Mouse (Mus musculus) hindbrain, embryonic 15.5 days (tissue): ENCODE results near the gene Obscn. TPM values are rescaled to one million over a fixed set of nuclear protein-coding genes. Genes with fewer than 3 reads are reported as not detected.

Experiments
- ATAC-seq: fragments of 200-750 bp; cut with Nextera tagmentation; 2 replicates; pipeline ENCODE4 v1.8.0; 2017; ENCODE audit warnings: low read depth, moderate number of reproducible peaks, moderate TSS enrichment; ENCODE audit not compliant: low FRiP score
- H3K27ac ChIP-seq: fragments of 300-500 bp; sonication (generic); replicated peaks from 2 replicates; pipeline ENCODE4 v1.5.1; 2015; ENCODE audit warnings: mild to moderate bottlenecking, inconsistent platforms
- H3K27me3 ChIP-seq: fragments of 300-500 bp; sonication (generic); 2 replicates; pipeline ENCODE4 v1.6.1; 2015; ENCODE audit warnings: control low read depth, inconsistent platforms
- H3K36me3 ChIP-seq: fragments of 300-500 bp; sonication (generic); 2 replicates; pipeline ENCODE4 v1.6.1; 2015; ENCODE audit warnings: control low read depth, inconsistent platforms
- H3K4me1 ChIP-seq: fragments of 300-500 bp; sonication (generic); replicated peaks from 2 replicates; pipeline ENCODE4 v1.6.1; 2015; ENCODE audit warnings: control low read depth, inconsistent platforms
- H3K4me2 ChIP-seq: fragments of 300-500 bp; sonication (generic); 2 replicates; pipeline ENCODE4 v1.6.1; 2015; ENCODE audit warnings: moderate library complexity, mild to moderate bottlenecking, inconsistent platforms
- H3K4me3 ChIP-seq: fragments of 300-500 bp; sonication (generic); 2 replicates; pipeline ENCODE4 v1.5.1; 2015; ENCODE audit warnings: mild to moderate bottlenecking, inconsistent platforms
- H3K9ac ChIP-seq: fragments of 300-500 bp; sonication (generic); 2 replicates; pipeline ENCODE4 v1.6.1; 2015; ENCODE audit warnings: inconsistent platforms
- H3K9me3 ChIP-seq: fragments of 300-500 bp; sonication (generic); 2 replicates; pipeline ENCODE4 v1.6.1; 2016; ENCODE audit warnings: control low read depth, inconsistent platforms
- WGBS: fragments of 180-500 bp; shearing (Covaris S2); methylation state at CpG from one replicate; pipeline ENCODE4 v1.1.7; 2015; 5-methylcytosine and 5-hydroxymethylcytosine counted together
- polyA plus RNA-seq: library from polyadenylated mRNA; unstranded; fragments of >200 nt; fragmentation: Nextera tagmentation; extraction: Ambion mirVana; gene quantifications from 2 replicates; pipeline ENCODE4 v1.2.1, GENCODE M21; 2015

The Obscn gene
- 0.34 and 0.45 TPM in 2 replicates for polyA plus RNA-seq

DNA sequence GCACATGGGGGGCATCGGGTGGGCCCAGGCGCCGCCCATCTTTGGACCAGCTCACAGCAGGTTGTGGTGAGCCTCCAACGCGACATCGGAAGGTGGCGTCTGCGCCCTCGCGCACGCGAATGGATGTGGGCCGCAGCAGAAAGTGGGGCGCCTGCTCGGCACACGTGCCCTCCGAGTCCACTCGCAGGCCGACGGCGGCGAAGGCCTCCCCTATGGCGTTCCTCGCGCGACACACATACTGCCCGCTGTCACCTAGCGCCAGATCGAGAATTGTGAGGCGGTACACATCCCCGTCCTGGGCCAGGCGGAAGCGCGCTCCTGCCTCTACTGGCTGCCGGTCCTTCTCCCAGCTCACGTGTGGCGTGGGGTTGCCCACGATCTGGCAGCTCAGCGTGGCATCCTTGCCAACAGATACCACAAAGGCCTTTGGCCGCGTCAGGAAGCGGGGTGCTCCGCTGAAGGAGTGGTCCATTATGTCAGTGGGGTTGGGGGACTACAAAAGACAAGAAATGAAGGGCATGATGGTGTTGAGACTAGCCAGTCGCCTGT, at the start of gene Obscn:
TSS of gene Obscn (minus strand) at position 499 of the 549 bp plus-strand sequence.
- Histone ChIP-seq H3K4me2 (peak within 1 kb of the TSS; percentile 63), H3K4me3 (peak within 1 kb of the TSS; percentile 38), H3K9me3 (no peaks in the 10 kb centered on the region), H3K27me3 (peaks cover 51% of the 10 kb centered on the region), H3K36me3 (no peaks in the 10 kb centered on the region), H3K27ac (no peak within 1 kb of the TSS), H3K4me1 (peaks cover 12% of the 10 kb centered on the region), H3K9ac (peak within 1 kb of the TSS; percentile 30; the same call in 1 of the 2 replicates)
- no peak for ATAC-seq
- 19% methylated on average over 44 of the region's 44 CpGs for WGBS

DNA sequence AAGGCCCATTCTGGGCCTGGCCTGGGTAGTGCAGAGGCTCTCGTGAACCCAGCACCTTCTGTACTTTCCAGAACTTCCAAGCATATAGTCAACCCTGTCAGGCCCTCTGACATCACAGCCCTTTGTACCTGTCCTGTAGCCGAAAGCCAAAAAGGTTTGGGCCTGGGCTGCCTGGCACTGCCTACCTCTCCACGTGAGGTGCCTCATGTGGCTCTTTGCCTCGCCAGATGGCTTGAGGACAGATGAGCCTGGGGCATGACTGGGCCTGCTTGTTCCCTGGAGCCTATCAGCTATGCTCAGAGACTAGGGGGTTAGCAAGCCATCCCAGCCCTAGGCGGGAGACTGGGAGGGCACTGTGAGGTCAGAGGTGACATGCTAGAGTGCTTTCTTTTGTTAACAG, 49.3 kb upstream of the Obscn start:
- no peak overlapping the region for H3K9ac ChIP-seq
- 84% methylated on average over 5 of the region's 5 CpGs for WGBS
- H3K4me3 ChIP-seq: no peak overlapping the region

DNA sequence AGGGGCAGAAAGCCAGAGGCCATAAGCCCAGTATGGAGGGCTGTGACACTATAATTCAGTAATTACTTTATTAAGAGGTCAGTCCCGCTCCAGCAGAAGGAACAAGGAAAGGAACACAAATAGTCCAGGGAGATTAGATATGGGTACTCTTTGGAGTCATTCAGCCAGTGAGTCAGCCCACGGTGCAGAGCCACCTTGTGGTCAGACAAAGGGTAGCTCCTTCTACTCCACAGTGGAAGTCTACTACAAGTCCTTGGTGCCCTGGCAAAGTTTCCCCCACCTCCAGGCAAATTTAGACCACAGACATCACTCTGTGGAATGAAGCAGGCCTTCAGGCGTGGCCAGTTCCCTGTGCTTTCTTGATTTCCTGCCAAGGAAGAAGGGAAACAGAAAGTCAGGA, 47.6 kb upstream of the Obscn start:
- H3K9ac ChIP-seq: no peak overlapping the region

More for the DNA sequence above, 49.3 kb upstream of the Obscn start:
- peaks cover 13% of the 10 kb centered on the region for H3K36me3 ChIP-seq
- no peak overlapping the region for H3K27ac ChIP-seq
- ATAC-seq: no peak
- H3K4me1 ChIP-seq: peaks cover 26% of the 10 kb centered on the region
- H3K4me2 ChIP-seq: no peak overlapping the region
- H3K27me3 ChIP-seq: no peaks in the 10 kb centered on the region
- no peaks in the 10 kb centered on the region for H3K9me3 ChIP-seq

DNA sequence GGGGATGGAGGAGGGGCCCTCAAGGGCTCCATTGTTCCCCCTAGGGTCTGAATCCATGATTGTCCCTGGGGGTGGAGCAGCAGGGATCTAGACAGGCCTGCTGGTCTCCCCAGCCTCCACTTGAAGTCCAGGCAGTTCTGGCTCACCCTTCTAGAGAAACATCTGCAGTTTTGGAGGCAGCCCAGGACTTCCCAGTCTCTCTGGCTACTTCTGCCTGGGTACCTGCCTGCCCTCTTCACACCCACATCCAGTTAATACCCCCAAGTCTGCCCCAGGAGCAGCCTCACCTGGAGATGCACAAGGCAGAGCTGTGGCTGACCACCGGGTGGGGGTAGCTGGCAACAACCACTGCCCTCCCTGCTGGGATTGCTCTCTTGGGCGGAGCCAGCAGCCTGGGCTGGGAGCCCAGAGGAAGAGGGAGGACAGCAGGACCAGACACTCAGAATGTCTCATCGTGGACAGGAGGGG, 46.7 kb upstream of the Obscn start, which contains the start of gene Gjc2:
TSS of gene Gjc2 (minus strand) at position 350 of the 468 bp plus-strand sequence.
- H3K27me3 ChIP-seq: peaks cover 12% of the 10 kb centered on the region
- H3K9ac ChIP-seq: no peak within 1 kb of the TSS
- 52% methylated on average over 3 of the region's 3 CpGs for WGBS
- H3K36me3 ChIP-seq: peaks cover 13% of the 10 kb centered on the region
- ATAC-seq: no peak
- no peak within 1 kb of the TSS for H3K4me2 ChIP-seq
- H3K4me1 ChIP-seq: 0 out of 2 replicates have a peak, but pooled peaks cover 4% of the 10 kb centered on the region
- H3K9me3 ChIP-seq: no peaks in the 10 kb centered on the region
- no peak within 1 kb of the TSS for H3K27ac ChIP-seq
- no peak within 1 kb of the TSS for H3K4me3 ChIP-seq

More for the DNA sequence above, 47.6 kb upstream of the Obscn start:
- no peak overlapping the region for H3K4me2 ChIP-seq
- H3K27me3 ChIP-seq: 0 out of 2 replicates have a peak, but pooled peaks cover 4% of the 10 kb centered on the region
- no peaks in the 10 kb centered on the region for H3K9me3 ChIP-seq
- peaks cover 13% of the 10 kb centered on the region for H3K36me3 ChIP-seq
- 50% methylated on average over 3 of the region's 3 CpGs for WGBS
- H3K4me1 ChIP-seq: peaks cover 10% of the 10 kb centered on the region; the same call in 1 of the 2 replicates
- peak; percentile 43; the same call in 1 of the 2 replicates for ATAC-seq
- no peak overlapping the region for H3K27ac ChIP-seq
- H3K4me3 ChIP-seq: no peak overlapping the region

DNA sequence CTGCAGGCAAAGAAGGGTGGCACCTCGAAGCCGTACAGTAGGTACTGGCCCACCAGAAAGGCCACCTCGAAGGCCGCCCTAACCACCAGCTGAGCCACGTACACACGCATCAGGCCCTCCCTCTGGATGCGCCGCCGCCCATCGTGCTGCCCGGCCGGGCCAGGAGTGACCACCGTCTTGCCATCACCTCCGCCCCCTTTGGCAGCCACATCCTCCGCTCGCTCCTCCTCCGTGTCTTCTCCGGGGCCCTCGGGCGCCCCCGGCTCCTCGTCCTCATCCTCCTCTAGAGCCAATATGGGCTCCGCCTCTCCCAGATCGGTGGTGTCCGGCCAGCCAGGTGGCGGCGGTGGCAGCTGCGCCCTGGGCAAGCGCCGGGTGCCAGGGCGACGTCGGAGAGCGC, 40.7 kb upstream of the Obscn start:
- Histone ChIP-seq H3K4me2 (no peak overlapping the region), H3K27ac (no peak overlapping the region), H3K36me3 (no peaks in the 10 kb centered on the region), H3K9me3 (no peaks in the 10 kb centered on the region), H3K9ac (no peak overlapping the region), H3K4me1 (peaks cover 7% of the 10 kb centered on the region; the same call in 1 of the 2 replicates), H3K4me3 (no peak overlapping the region), H3K27me3 (peaks cover 52% of the 10 kb centered on the region)
- WGBS: 14% methylated on average over 33 of the region's 34 CpGs
- no peak for ATAC-seq

DNA sequence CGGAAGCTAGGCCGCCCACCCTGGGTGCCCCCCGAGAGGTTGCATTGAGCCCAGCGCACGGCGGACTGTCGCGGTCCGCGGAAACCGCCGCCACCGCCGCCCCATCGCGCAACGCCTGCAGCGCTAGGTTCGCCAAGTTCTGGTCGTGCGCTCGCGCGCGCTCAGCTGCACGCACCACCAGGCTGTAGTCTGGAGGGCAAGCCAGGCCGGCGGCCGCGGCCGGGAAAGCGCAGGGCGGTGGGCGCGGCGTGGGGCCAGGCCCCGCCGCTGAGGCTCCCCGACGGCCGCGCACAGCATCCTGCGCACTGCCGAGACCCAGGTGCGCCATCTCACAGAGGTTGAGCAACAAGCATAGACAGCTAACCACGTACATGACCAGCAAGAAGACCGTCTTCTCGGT, 40.3 kb upstream of the Obscn start:
- Histone ChIP-seq H3K4me3 (no peak overlapping the region), H3K27ac (no peak overlapping the region), H3K9me3 (no peaks in the 10 kb centered on the region), H3K4me1 (peaks cover 7% of the 10 kb centered on the region; the same call in 1 of the 2 replicates), H3K4me2 (peak overlapping the region; percentile 28; the same call in 1 of the 2 replicates), H3K9ac (no peak overlapping the region), H3K27me3 (peaks cover 52% of the 10 kb centered on the region), H3K36me3 (no peaks in the 10 kb centered on the region)
- ATAC-seq: no peak
- 4% methylated on average over 43 of the region's 48 CpGs for WGBS

DNA sequence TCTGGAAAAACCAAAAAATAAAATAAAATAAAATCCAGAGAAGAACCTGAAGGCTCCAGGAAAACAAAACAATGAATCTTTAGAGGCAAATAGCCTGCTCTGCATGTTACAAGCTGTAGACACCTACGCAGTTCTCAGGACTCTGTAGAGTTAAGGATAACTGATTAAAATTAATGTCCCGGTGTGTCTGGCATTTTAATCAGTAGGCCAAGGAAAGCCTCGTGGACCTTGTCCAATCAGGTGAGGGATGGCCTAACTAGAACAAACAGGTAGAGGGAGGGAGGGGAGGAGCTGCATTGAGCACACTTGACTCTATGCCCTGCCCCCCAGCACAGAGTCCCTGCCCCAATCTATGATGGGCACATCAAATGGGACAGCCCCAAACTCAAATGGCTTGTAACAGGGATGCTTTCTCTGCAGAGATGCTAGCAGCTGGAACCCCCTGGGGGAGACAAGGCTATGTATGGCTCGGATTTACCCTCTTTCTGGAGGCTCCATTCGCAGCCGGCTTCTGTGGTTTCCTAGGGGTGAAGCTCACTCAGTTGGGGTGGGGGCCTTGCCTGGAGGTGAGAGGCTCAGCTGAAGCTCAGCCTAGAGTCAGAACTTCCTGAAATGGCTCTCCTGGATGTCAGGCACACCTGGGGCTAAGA, 38.1 kb upstream of the Obscn start:
- no peak overlapping the region for H3K4me2 ChIP-seq
- no peaks in the 10 kb centered on the region for H3K36me3 ChIP-seq
- peaks cover 7% of the 10 kb centered on the region; the same call in 1 of the 2 replicates for H3K4me1 ChIP-seq
- no peak overlapping the region for H3K9ac ChIP-seq
- no peak overlapping the region for H3K27ac ChIP-seq
- 55% methylated on average over 6 of the region's 6 CpGs for WGBS
- H3K4me3 ChIP-seq: no peak overlapping the region
- no peaks in the 10 kb centered on the region for H3K9me3 ChIP-seq
- ATAC-seq: no peak
- H3K27me3 ChIP-seq: peaks cover 48% of the 10 kb centered on the region

DNA sequence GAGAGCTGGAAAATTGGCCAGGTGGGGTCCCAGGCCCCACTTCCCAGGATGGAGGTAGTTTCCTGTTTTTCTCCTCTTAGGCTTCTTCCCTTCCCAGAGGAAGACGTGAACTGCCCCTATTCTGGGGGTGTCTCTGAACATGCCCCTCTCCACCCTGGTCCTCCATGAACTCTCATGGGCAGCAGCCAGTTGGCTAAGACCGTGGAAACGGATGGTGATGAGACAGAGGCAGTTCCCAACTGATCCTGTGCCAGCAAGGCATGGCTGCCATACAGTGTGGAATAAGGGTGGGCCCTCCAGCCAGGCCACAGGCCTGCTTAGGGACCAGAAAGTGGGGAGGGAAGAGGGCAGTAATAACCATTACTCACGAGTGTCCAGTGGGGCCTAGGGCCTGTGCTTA, 34.3 kb upstream of the Obscn start:
- H3K36me3 ChIP-seq: no peaks in the 10 kb centered on the region
- no peaks in the 10 kb centered on the region for H3K9me3 ChIP-seq
- H3K9ac ChIP-seq: no peak overlapping the region
- no peaks in the 10 kb centered on the region for H3K4me1 ChIP-seq
- ATAC-seq: no peak
- H3K27me3 ChIP-seq: peaks cover 17% of the 10 kb centered on the region
- H3K27ac ChIP-seq: no peak overlapping the region
- 63% methylated on average over 4 of the region's 4 CpGs for WGBS
- H3K4me3 ChIP-seq: no peak overlapping the region
- no peak overlapping the region for H3K4me2 ChIP-seq

DNA sequence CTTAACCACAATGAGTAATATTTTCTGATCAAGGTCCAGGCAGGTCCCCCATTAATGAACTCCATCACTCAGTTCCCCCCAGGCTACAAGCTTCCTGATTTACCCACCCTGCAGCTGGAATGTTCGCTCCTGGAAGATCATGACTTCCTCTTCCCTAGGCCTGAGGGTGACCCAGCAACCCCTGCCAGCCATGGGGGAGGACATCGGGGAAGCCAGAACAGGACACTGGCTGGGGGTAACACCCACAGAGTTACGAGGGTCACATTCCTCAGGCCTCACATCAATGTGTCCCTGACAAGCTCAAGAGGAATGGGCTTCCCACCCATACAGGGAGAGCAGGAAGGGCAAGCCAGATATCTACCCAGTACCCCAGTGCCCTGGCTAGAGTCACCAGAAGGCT, 33.6 kb upstream of the Obscn start:
- Histone ChIP-seq H3K4me2 (no peak overlapping the region), H3K9ac (no peak overlapping the region), H3K4me1 (no peaks in the 10 kb centered on the region), H3K36me3 (no peaks in the 10 kb centered on the region), H3K4me3 (no peak overlapping the region), H3K27me3 (peaks cover 9% of the 10 kb centered on the region), H3K27ac (no peak overlapping the region), H3K9me3 (no peaks in the 10 kb centered on the region)
- no peak for ATAC-seq
- WGBS: 73% methylated on average over 3 of the region's 3 CpGs

DNA sequence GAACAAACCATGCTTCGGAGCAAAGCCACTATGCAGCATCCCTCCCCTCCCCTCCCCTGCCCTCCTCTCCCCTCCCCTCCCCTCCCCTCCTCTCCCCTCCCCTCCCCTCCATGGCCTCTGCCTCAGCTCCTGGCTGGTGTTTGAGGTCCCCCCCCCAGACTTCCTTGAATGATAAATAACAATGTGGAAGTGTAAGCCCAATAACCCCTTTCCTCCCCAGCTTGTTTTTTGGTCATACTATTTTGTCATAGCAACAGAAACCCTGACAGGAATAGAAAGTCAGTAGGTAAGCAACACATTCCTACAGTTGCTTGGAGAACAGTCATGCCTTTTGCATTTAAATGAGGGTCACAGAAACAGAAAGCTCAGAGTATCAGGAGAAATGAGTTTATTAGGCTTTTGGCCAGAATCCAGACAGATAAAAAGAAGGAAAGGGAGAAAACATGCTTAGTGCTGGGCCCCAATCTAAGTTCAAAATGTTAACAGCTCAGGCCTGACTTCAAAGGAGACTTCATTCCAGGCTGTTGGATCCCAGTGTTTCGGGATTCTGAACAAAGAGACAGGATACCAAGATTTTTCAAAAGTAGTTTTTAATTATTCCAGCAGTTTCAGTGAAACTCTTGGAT, 29.5 kb upstream of the Obscn start:
- H3K27ac ChIP-seq: 0 out of 2 replicates have a peak overlapping the region, but pooled peaks have one; percentile 38

DNA sequence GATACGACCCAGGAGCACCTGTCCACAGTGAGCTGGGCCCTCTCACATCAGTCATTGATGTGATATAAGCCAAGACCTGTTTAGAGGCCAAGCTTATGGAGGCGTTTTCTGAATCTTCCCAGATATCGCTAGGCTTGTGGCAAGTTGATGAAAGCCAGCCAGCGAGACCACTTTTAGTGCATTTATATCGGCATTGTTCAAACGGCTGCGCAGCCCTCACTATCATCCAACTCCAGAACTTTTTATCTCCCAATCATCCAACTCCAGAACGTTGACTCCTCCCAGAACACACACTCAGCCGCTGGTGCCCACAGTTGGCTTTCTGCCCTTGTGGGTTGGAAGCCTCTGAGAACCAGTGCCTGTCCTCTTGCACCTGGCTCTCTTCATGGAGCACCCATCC, 28.2 kb upstream of the Obscn start:
- peak overlapping the region; percentile 78 for H3K4me2 ChIP-seq
- H3K27me3 ChIP-seq: no peaks in the 10 kb centered on the region
- H3K4me1 ChIP-seq: peaks cover 19% of the 10 kb centered on the region
- peak overlapping the region; percentile 99 for H3K27ac ChIP-seq
- H3K4me3 ChIP-seq: peak overlapping the region; percentile 65; the same call in 1 of the 2 replicates
- no peaks in the 10 kb centered on the region for H3K9me3 ChIP-seq
- H3K36me3 ChIP-seq: no peaks in the 10 kb centered on the region
- 86% methylated on average over 9 of the region's 9 CpGs for WGBS
- no peak for ATAC-seq
- H3K9ac ChIP-seq: no peak overlapping the region

More for the DNA sequence above, 29.5 kb upstream of the Obscn start:
- Histone ChIP-seq H3K4me2 (no peak overlapping the region), H3K4me1 (peaks cover 19% of the 10 kb centered on the region), H3K36me3 (no peaks in the 10 kb centered on the region), H3K9ac (no peak overlapping the region), H3K4me3 (no peak overlapping the region), H3K27me3 (no peaks in the 10 kb centered on the region), H3K9me3 (no peaks in the 10 kb centered on the region)
- ATAC-seq: no peak
- 32% methylated on average over 2 of the region's 2 CpGs for WGBS
